Mouse (Mus musculus) C2C12 (cell line): ENCODE measurements around the gene Tmem50b. TPM values are rescaled to one million over a fixed set of nuclear protein-coding genes. Genes with fewer than 3 reads are reported as not detected.

Source experiments
- H3K27me3 ChIP-seq: one replicate; pipeline ENCODE4 v1.6.1; 2011; ENCODE audit not compliant: control insufficient read depth, insufficient read depth, insufficient read length
- H3K36me3 ChIP-seq: one replicate; pipeline ENCODE4 v1.6.1; 2011; ENCODE audit not compliant: control insufficient read depth, insufficient read depth
- H3K4me3 ChIP-seq: one replicate; pipeline ENCODE4 v1.5.1; 2011; ENCODE audit warnings: mild to moderate bottlenecking, control low read depth; ENCODE audit not compliant: poor library complexity, insufficient read depth, severe bottlenecking
- H3K79me2 ChIP-seq: one replicate; pipeline ENCODE4 v1.6.1; 2011; ENCODE audit not compliant: control insufficient read depth, insufficient read depth
- H3K79me3 ChIP-seq: one replicate; pipeline ENCODE4 v1.6.1; 2011; ENCODE audit warnings: low read depth, control low read depth
- H3ac ChIP-seq: one replicate; pipeline ENCODE3; 2011; ENCODE audit warnings: low read depth; ENCODE audit not compliant: control insufficient read depth, insufficient read length
- CEBPB ChIP-seq: IDR thresholded peaks from one replicate; pipeline ENCODE4 v1.6.1; 2011; ENCODE audit warnings: low read depth, mild to moderate bottlenecking, control low read depth, moderate library complexity
- CTCF ChIP-seq: IDR thresholded peaks from one replicate; pipeline ENCODE4 v1.5.1; 2011; ENCODE audit not compliant: control insufficient read depth, insufficient read depth, insufficient read length
- FOSL1 ChIP-seq: IDR thresholded peaks from one replicate; pipeline ENCODE4 v1.8.0; 2011; ENCODE audit warnings: mild to moderate bottlenecking, low read length; ENCODE audit not compliant: poor library complexity, insufficient read depth, severe bottlenecking
- MAX ChIP-seq: IDR thresholded peaks from one replicate; pipeline ENCODE4 v1.6.1; 2011; ENCODE audit warnings: mild to moderate bottlenecking, control low read depth
- MYOD1 ChIP-seq: IDR thresholded peaks from one replicate; pipeline ENCODE4 v1.6.1; 2011; ENCODE audit warnings: low read depth; ENCODE audit not compliant: control insufficient read depth, insufficient read length
- MYOG ChIP-seq: IDR thresholded peaks from one replicate; pipeline ENCODE4 v1.6.1; 2011; ENCODE audit not compliant: control insufficient read depth, insufficient read length; ENCODE audit errors: extremely low read depth
- USF1 ChIP-seq: IDR thresholded peaks from one replicate; pipeline ENCODE4 v1.6.1; 2011; ENCODE audit warnings: low read depth, mild to moderate bottlenecking, control low read depth, moderate library complexity
- polyA plus RNA-seq: library from polyadenylated mRNA; unstranded; fragments of >200 nt; fragmentation: generic; extraction: Trizol; gene quantifications from one replicate; pipeline ENCODE4 v1.2.1, GENCODE M21; 2012; ENCODE audit warnings: missing spikeins

The Tmem50b gene
- polyA plus RNA-seq, 1 experiment = 15.1 TPM

GRCm38 (mm10) chr16:91538051-91538450 is 59.5 kb downstream of the Tmem50b start:
- no peaks in the 10 kb centered on the region for H3K79me2 ChIP-seq
- no peaks in the 10 kb centered on the region for H3K36me3 ChIP-seq
- H3K79me3 ChIP-seq = no peaks in the 10 kb centered on the region
- no peaks in the 10 kb centered on the region for H3K27me3 ChIP-seq
- H3ac ChIP-seq = no peak overlapping the region
- TF ChIP-seq MYOG = no peak
- TF ChIP-seq MAX = no peak
- no peak for TF ChIP-seq FOSL1
- TF ChIP-seq CTCF = no peak
- no peak for TF ChIP-seq CEBPB
- TF ChIP-seq MYOD1 = no peak
- TF ChIP-seq USF1 = no peak
- H3K4me3 ChIP-seq = no peak overlapping the region

GRCm38 (mm10) chr16:91537065-91537464 is 60.5 kb downstream of the Tmem50b start:
- H3K4me3 ChIP-seq = no peak overlapping the region
- H3K79me2 ChIP-seq = no peaks in the 10 kb centered on the region
- H3K27me3 ChIP-seq = no peaks in the 10 kb centered on the region
- no peak for TF ChIP-seq MYOD1
- TF ChIP-seq MYOG = no peak
- TF ChIP-seq USF1 = no peak
- no peak for TF ChIP-seq CEBPB
- no peak for TF ChIP-seq MAX
- TF ChIP-seq FOSL1 = no peak
- no peak for TF ChIP-seq CTCF
- H3K79me3 ChIP-seq = no peaks in the 10 kb centered on the region
- no peaks in the 10 kb centered on the region for H3K36me3 ChIP-seq
- no peak overlapping the region for H3ac ChIP-seq

- no peak for TF ChIP-seq MYOG
- no peak for TF ChIP-seq MYOD1
- no peak for TF ChIP-seq MAX
- TF ChIP-seq FOSL1 = no peak
- no peak for TF ChIP-seq CTCF
- H3K27me3 ChIP-seq = no peaks in the 10 kb centered on the region
- no peak overlapping the region for H3K4me3 ChIP-seq
- H3K79me3 ChIP-seq = no peaks in the 10 kb centered on the region
- H3ac ChIP-seq = no peak overlapping the region
- H3K36me3 ChIP-seq = no peaks in the 10 kb centered on the region
- no peaks in the 10 kb centered on the region for H3K79me2 ChIP-seq
Measured at GRCm38 (mm10) chr16:91536372-91536771, 61.2 kb downstream of the Tmem50b start.

GRCm38 (mm10) chr16:91534888-91535287 is 62.7 kb downstream of the Tmem50b start:
- Histone ChIP-seq H3K79me3 (no peaks in the 10 kb centered on the region), H3K27me3 (no peaks in the 10 kb centered on the region), H3ac (no peak overlapping the region), H3K79me2 (no peaks in the 10 kb centered on the region), H3K4me3 (no peak overlapping the region), H3K36me3 (no peaks in the 10 kb centered on the region)
- TF ChIP-seq USF1 = no peak
- TF ChIP-seq MAX = no peak
- TF ChIP-seq MYOD1 = no peak
- no peak for TF ChIP-seq MYOG
- no peak for TF ChIP-seq FOSL1
- no peak for TF ChIP-seq CEBPB

GRCm38 (mm10) chr16:91534477-91534876 is 63.1 kb downstream of the Tmem50b start:
- Histone ChIP-seq H3K79me3 (no peaks in the 10 kb centered on the region), H3K79me2 (no peaks in the 10 kb centered on the region), H3ac (no peak overlapping the region), H3K27me3 (no peaks in the 10 kb centered on the region), H3K4me3 (no peak overlapping the region), H3K36me3 (no peaks in the 10 kb centered on the region)
- TF ChIP-seq FOSL1 = no peak
- no peak for TF ChIP-seq MAX
- TF ChIP-seq CTCF = no peak

GRCm38 (mm10) chr16:91533097-91534001 is 64.3 kb downstream of the Tmem50b start:
- Histone ChIP-seq H3K27me3 (no peaks in the 10 kb centered on the region), H3K79me3 (no peaks in the 10 kb centered on the region), H3K79me2 (no peaks in the 10 kb centered on the region), H3K4me3 (no peak overlapping the region), H3ac (no peak overlapping the region), H3K36me3 (no peaks in the 10 kb centered on the region)
- no peak for TF ChIP-seq USF1
- no peak for TF ChIP-seq MYOG
- no peak for TF ChIP-seq MAX
- no peak for TF ChIP-seq MYOD1
- no peak for TF ChIP-seq CEBPB
- no peak for TF ChIP-seq CTCF
- TF ChIP-seq FOSL1 = no peak
